Mouse (Mus musculus): ENCODE measurements around the gene Zdhhc6. TPM values are rescaled to one million over a fixed set of nuclear protein-coding genes. Genes with fewer than 3 reads are reported as not detected.

The Zdhhc6 gene
- total RNA-seq, 2 experiments from 2014 or later: 27.3 to 27.9 TPM

- no peak for DNase-seq (ENCODE audit: extremely low spot score in 1 of 2, low spot score in 1 of 2)
Observed at GRCm38 (mm10) chr19:55227135-55227534, 88.7 kb downstream of the Zdhhc6 start.

GRCm38 (mm10) chr19:55226621-55227020, 89.2 kb downstream of the Zdhhc6 start:
- DNase-seq (ENCODE audit: extremely low spot score in 1 of 2, low spot score in 1 of 2): no peak

GRCm38 (mm10) chr19:55222268-55222667, 93.6 kb downstream of the Zdhhc6 start:
- no peak for DNase-seq (ENCODE audit: extremely low spot score in 1 of 2, low spot score in 1 of 2)

Other genes starting within 250 kb of the Zdhhc6 start
- gene Gpam, start 188.8 kb downstream of the Zdhhc6 start, total RNA-seq (2021): 10 to 100 TPM; 55.6 to 58.4 TPM
- under 1 TPM in 1 of 2 experiments, not detected in 1; 0.25 TPM for gene Tectb, start 135.3 kb downstream of the Zdhhc6 start, total RNA-seq (2021)
- gene Gucy2g, start 74.8 kb downstream of the Zdhhc6 start, total RNA-seq (2021): under 1 TPM; 0.57 to 0.99 TPM
- gene Acsl5, start 64.1 kb downstream of the Zdhhc6 start, total RNA-seq (2021): 10 to 100 TPM; 28.7 to 38.4 TPM
- 10 to 100 TPM; 53.6 to 56.2 TPM for gene Vti1a, start 263 bp upstream of the Zdhhc6 start, total RNA-seq (2021)

All from layer of hippocampus, postnatal 25 days (tissue).